Mouse (Mus musculus) spleen, adult 2 months (tissue): ENCODE results near the gene Map7. TPM values are rescaled to one million over a fixed set of nuclear protein-coding genes. Genes with fewer than 3 reads are reported as not detected.

ENCODE experiments used
- DNase-seq, 2 experiments: peaks; one replicate each; pipeline versions ENCODE4 v3.0.0 to v3.0.0-alpha.2; 2012 to 2021; ENCODE audit warnings: low spot score in 2 of 2, low read depth in 1 of 2
- H3K27ac ChIP-seq: fragments of 200-500 bp; 2 replicates; pipeline ENCODE4 v1.5.1; 2012; ENCODE audit warnings: low read length, inconsistent platforms; ENCODE audit not compliant: insufficient read depth
- H3K27me3 ChIP-seq: fragments of 200-500 bp; 2 replicates; pipeline ENCODE4 v1.6.1; 2012; ENCODE audit warnings: mild to moderate bottlenecking, moderate library complexity, low read length, inconsistent platforms; ENCODE audit not compliant: control insufficient read depth, insufficient read depth
- H3K36me3 ChIP-seq: fragments of 200-500 bp; 2 replicates; pipeline ENCODE4 v1.6.1; 2012; ENCODE audit warnings: mild to moderate bottlenecking, low read length, inconsistent platforms; ENCODE audit not compliant: control insufficient read depth, insufficient read depth
- H3K4me1 ChIP-seq: fragments of 200-500 bp; 2 replicates; pipeline ENCODE4 v1.6.1; 2011; ENCODE audit warnings: inconsistent platforms; ENCODE audit not compliant: control insufficient read depth, insufficient read depth, insufficient read length
- H3K4me3 ChIP-seq: fragments of 200-500 bp; 2 replicates; pipeline ENCODE4 v1.5.1; 2011; ENCODE audit warnings: mild to moderate bottlenecking, inconsistent platforms; ENCODE audit not compliant: insufficient read depth, insufficient read length; ENCODE audit errors: extremely low read depth
- CTCF ChIP-seq: fragments of 200-500 bp; IDR thresholded peaks from 2 replicates; pipeline ENCODE4 v1.5.1; 2011; ENCODE audit warnings: mild to moderate bottlenecking, inconsistent platforms; ENCODE audit not compliant: insufficient read depth, insufficient read length, insufficient replicate concordance; ENCODE audit errors: extremely low read depth
- POLR2A ChIP-seq: fragments of 200-500 bp; IDR thresholded peaks from 2 replicates; pipeline ENCODE4 v1.6.1; 2011; ENCODE audit warnings: low read depth, low read length, inconsistent platforms
- WGBS: fragments of 180-500 bp; shearing (Covaris S2); methylation state at CpG from one replicate; pipeline ENCODE4 v1.1.7; 2018; 5-methylcytosine and 5-hydroxymethylcytosine counted together
- polyA plus RNA-seq: library from polyadenylated mRNA; depleted of rRNA; stranded (reverse); fragments of >200 nt; gene quantifications from 2 replicates; pipeline ENCODE4 v1.2.3, GENCODE M21; 2012

Map7 gene
- polyA plus RNA-seq, 1 experiment = 1.8 TPM

DNA sequence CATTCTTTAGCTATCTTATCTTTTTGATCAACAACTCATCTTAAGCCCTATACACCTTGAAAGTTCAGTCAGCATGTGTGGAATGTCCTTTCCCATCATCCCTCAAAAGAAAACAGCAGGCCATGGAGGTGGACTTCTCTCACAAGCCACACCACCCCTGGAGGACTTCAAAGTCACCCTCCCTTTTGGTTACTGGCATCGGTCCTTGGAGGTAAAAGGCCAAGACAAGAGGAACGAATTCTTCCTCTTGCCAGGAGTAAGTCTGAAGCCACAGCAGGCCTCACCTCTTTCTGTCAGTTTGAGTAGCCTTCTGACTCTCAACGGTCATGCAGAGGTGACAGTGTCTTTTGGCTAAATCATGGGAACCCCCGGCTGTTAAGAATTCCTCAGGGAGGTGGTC is 36.1 kb downstream of the Map7 start:
- Histone ChIP-seq H3K27me3 (no peaks in the 10 kb centered on the region), H3K36me3 (no peaks in the 10 kb centered on the region), H3K4me3 (no peak overlapping the region), H3K27ac (no peak overlapping the region), H3K4me1 (no peaks in the 10 kb centered on the region)
- no peak for DNase-seq
- TF ChIP-seq POLR2A (no peak), CTCF (no peak)
- 68% methylated on average over 4 of the region's 4 CpGs for WGBS

DNA sequence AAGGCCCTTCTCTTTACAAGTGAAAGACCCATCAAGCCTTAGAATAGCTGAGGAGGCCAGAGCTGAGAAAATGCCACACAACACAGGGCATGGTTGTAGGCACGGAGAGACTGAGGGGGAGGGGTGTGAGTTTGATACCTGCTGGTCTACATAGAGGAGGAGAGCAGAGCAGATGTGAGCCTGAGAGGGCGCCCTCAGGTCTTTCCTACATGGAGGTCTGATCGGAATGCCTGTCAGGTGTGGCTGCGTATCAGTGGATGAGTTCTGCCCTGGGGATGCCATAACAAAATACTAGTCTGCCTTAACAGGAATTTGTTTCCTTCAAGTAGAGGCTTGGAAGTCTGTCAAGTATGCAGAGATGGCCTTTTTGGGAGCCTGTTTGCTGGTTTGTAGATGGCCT is 37.0 kb downstream of the Map7 start:
- WGBS = 94% methylated on average over 4 of the region's 4 CpGs
- Histone ChIP-seq H3K36me3 (no peaks in the 10 kb centered on the region), H3K27ac (no peak overlapping the region), H3K4me3 (no peak overlapping the region), H3K27me3 (no peaks in the 10 kb centered on the region), H3K4me1 (no peaks in the 10 kb centered on the region)
- DNase-seq = no peak
- TF ChIP-seq CTCF = no peak
- no peak for TF ChIP-seq POLR2A

DNA sequence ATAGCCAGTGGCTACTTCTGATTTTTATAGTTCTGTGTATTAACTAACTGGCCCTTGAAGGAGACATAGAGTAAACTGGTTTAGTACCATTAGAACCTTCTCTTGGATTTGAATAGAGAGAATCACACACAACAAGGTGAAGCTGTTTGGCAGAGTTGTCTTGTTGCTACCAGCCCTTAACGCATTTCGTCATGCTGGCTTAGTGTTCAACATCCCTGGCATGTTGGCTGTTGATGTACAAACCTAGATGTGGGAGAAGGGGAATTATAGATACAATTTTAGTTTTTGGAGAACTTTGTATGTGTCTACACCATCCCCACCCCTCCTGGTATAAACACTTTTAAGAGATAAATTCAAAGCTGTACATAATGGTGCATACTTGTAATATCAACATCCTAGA is 37.5 kb downstream of the Map7 start:
- Histone ChIP-seq H3K27ac (no peak overlapping the region), H3K4me3 (no peak overlapping the region), H3K27me3 (no peaks in the 10 kb centered on the region), H3K4me1 (no peaks in the 10 kb centered on the region), H3K36me3 (no peaks in the 10 kb centered on the region)
- WGBS = 90% methylated on average over 2 of the region's 2 CpGs
- TF ChIP-seq CTCF = no peak
- TF ChIP-seq POLR2A = no peak
- no peak for DNase-seq

DNA sequence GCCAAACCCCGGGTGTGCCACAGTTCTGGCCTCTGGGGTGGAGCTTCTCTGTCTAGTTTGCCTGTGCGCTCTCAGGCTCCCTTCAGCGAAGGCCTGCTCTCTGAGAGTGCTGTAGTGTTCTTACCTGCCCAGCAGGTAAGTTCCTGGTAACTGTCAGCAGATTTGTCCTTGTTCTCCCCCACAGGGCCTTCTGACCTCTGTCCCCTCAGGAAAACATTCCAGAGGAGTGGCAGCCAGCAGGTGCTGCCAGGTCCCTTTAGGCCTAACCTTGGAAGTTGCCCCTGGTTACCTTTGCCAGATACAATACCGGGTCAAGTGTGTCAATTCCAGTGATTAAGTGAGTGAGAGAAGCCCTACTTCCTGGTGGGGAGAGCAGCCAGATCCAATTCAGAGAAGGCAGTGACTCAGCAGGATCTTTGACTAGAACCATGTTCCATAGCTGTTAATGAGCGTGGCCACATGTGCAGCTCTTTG is 38.6 kb downstream of the Map7 start:
- no peak for DNase-seq
- TF ChIP-seq CTCF = no peak
- no peak for TF ChIP-seq POLR2A
- Histone ChIP-seq H3K27me3 (no peaks in the 10 kb centered on the region), H3K36me3 (no peaks in the 10 kb centered on the region), H3K4me3 (no peak overlapping the region), H3K4me1 (no peaks in the 10 kb centered on the region), H3K27ac (no peak overlapping the region)
- WGBS = 76% methylated on average over 5 of the region's 5 CpGs

DNA sequence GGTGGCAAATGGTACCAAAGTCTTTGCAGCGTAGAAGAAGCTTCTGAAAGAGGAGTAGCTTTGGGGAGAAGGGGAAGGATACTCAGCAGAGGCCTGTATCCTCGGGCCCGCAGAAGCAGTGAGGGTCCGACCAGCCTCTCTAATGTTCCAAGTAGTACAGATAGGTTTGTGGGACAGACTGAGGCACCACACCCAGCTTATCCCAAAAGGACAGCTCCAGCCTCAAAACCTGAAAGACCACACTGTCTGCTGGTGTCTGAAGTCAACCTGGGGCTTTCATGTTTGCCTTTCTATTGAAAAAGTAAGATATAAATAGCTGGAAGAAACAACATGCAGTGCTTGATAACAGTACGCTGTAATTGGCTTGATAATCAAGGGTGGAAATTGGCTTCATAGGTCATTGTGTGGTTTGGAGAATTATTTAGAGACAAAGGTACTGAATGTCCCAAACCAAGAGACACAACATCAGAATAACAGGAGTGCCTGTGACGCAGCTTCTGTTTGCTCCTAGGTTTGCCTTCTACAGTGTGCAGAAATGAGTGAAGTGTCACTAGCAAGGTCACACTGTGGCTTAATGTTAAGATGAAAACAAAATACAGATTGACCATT is 42.0 kb downstream of the Map7 start:
- H3K4me1 ChIP-seq = no peaks in the 10 kb centered on the region
- no peak for TF ChIP-seq CTCF

DNA sequence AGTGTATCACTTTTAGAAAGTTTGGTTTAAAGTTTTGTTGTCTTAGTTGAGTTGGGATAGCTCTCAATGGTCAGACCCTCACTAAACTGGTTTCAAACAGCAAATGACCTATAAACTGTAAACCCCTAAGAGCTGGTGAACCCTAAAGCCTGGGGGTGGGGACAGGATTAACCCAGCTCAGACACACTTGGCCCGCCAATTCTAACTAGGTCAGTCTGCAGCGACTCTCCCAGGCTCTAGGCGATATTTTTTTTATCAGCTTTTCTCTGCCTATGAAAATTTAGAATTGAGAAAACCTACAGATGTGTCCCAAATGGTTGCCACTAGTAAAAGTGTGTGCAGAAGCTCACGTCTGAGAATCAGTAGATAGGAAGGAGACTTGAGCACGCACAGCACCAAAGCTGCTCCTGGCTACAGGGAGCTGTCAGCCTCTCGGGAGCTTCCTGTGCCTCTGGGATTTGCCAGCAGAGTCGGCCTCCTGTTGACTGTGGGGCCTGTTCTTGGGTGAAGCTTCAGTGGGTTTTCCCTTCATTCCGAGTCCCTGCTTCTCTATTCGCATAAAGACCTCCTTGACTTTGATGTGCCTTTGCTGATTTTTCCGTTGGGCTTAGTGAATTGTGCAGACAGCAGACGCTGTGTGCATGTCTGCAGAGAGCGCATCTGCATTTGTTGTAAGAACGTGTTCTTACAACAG is 46.7 kb downstream of the Map7 start:
- Histone ChIP-seq H3K36me3 (no peaks in the 10 kb centered on the region), H3K27ac (no peak overlapping the region), H3K27me3 (no peaks in the 10 kb centered on the region), H3K4me3 (no peak overlapping the region), H3K4me1 (no peaks in the 10 kb centered on the region)
- WGBS = 87% methylated on average over 13 of the region's 13 CpGs
- TF ChIP-seq POLR2A = no peak
- no peak for TF ChIP-seq CTCF
- no peak for DNase-seq

More for the DNA sequence above, 42.0 kb downstream of the Map7 start:
- Histone ChIP-seq H3K4me3 (no peak overlapping the region), H3K27me3 (no peaks in the 10 kb centered on the region), H3K36me3 (no peaks in the 10 kb centered on the region), H3K27ac (no peak overlapping the region)
- 85% methylated on average over 6 of the region's 6 CpGs for WGBS
- no peak for DNase-seq

DNA sequence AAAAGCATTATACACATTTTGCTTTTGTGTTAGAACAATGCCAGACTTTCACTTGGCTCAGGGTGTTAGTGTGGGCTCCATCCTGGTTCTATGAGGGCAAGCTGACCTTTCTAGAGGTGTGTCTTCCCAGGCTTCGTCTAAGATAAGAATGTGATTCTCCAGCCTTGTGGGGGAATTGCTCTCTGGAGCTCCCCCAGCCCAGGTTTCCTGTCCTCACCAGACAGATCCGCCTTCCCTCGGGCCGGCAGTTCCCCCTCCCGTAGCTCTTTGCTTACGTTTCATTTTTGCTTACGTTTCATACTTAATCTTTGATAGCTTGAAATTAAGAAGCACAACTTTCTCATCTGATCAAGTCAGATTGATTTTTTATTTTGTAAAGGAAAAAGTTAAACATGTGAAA is 48.8 kb downstream of the Map7 start:
- H3K4me3 ChIP-seq = no peak overlapping the region
- 15% methylated on average over 7 of the region's 7 CpGs for whole genome bisulfite sequencing
- no peaks in the 10 kb centered on the region for H3K4me1 ChIP-seq
- H3K36me3 ChIP-seq = no peaks in the 10 kb centered on the region
- no peaks in the 10 kb centered on the region for H3K27me3 ChIP-seq
- TF ChIP-seq POLR2A (no peak), CTCF (no peak)
- no peak overlapping the region for H3K27ac ChIP-seq
- no peak for DNase-seq
